Mouse (Mus musculus) cortical plate, adult 2 months (tissue): ENCODE results near the gene AC131692.1.

Experiments
- CTCF ChIP-seq: fragments of 200-500 bp; IDR thresholded peaks from 2 replicates; pipeline ENCODE4 v1.5.1; 2011; ENCODE audit warnings: mild to moderate bottlenecking, control low read depth, low read length; ENCODE audit not compliant: insufficient read depth; ENCODE audit errors: extremely low read depth
- POLR2A ChIP-seq: fragments of 200-500 bp; IDR thresholded peaks from 2 replicates; pipeline ENCODE4 v1.6.1; 2011; ENCODE audit warnings: mild to moderate bottlenecking, low read length, control low read depth; ENCODE audit not compliant: insufficient read depth; ENCODE audit errors: extremely low read depth

- TF ChIP-seq CTCF = no peak
- TF ChIP-seq POLR2A = no peak
Observed at GRCm38 (mm10) chr19:6085417-6085879, 8.8 kb upstream of the AC131692.1 start.
